Mouse (Mus musculus) embryonic fibroblast, embryonic 13.5 days (primary cell): ENCODE data around the gene Lysmd3.

Experiments used
- CTCF ChIP-seq: IDR thresholded peaks from 2 replicates; pipeline ENCODE4 v1.5.1; 2011; ENCODE audit warnings: mild to moderate bottlenecking, control low read depth, low read length, moderate library complexity, borderline replicate concordance; ENCODE audit not compliant: insufficient read depth
- POLR2A ChIP-seq: IDR thresholded peaks from 2 replicates; pipeline ENCODE4 v1.6.1; 2011; ENCODE audit warnings: low read depth, mild to moderate bottlenecking, control low read depth, low read length, moderate library complexity

- TF ChIP-seq CTCF (no peak), POLR2A (no peak)
Observed at GRCm38 (mm10) chr13:81642491-81643149, 14.8 kb upstream of the Lysmd3 start.
